Comparison of ENCODE assay signal across 8 mouse cellular contexts in the genomic region with DNA sequence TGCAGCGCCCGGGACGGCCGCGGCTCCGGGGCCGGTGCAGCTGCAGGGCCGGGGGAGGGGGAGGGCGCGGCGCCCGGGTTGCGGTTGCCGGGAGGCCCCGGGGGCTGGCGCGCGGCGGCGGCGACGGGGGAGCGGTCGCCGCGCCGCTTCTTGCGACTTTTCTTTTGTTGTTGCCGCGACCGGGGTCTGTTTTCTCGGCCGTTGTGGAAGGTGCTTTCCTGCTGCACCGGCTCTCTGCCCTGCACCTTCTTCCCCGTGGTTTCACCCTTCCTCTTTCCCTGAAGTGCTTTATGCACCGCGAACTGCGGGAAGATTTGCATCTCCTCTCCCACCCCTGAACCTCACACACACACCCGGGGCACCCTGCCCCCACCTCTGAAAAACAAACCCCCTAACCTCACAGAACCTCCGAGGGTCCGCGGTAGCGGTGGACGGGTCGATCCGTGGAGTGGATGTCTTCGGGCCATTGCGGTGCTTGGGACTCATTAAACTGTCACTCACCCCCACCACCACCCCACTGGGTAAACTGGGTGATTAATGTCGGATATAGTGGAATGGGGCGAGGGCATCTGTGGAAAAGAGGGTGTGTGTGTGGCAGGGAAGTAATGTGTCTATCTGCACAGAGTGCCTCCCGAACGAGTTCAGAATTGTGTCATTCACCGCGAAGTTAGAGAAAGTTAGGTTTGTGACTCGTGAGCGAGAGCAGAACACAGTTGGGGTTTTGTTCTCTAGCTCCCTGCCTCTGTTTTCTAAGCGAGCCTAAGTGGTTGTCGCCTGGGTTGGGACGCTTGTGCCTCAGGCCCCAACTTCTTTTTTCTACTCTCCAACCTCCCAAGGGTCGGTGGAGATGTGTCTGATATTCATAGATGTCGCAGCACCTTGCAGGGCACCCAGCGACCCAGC. TPM values are rescaled to one million over a fixed set of nuclear protein-coding genes. Genes with fewer than 3 reads are reported as not detected.
DNase-seq lines count a peak whose midpoint lies in the region; ATAC-seq lines count a peak whose summit lies in the region.

No protein-coding gene starts in this region.

- H3K27me3 ChIP-seq in embryonic facial prominence, embryonic 11.5 days (ENCODE audit: control insufficient read depth, insufficient read depth, low read length): no peaks in the 10 kb centered on the region
- no peaks in the 10 kb centered on the region for H3K27me3 ChIP-seq in limb, embryonic 11.5 days (ENCODE audit: control insufficient read depth, insufficient read depth, low read length)
- H3K27me3 ChIP-seq in midbrain, embryonic 12.5 days: no peaks in the 10 kb centered on the region
- H3K27me3 ChIP-seq in stomach, embryonic 16.5 days (ENCODE audit: control insufficient read depth, insufficient read depth, low read length): no peaks in the 10 kb centered on the region

- H3K36me3 ChIP-seq in embryonic facial prominence, embryonic 11.5 days (replicated peaks; ENCODE audit: control insufficient read depth, insufficient read depth, low read depth, low read length): no peaks in the 10 kb centered on the region
- peaks cover 3% of the 10 kb centered on the region; the same call in 1 of the 2 replicates for H3K36me3 ChIP-seq in limb, embryonic 11.5 days (ENCODE audit: control insufficient read depth, insufficient read depth, low read length)
- peaks cover 10% of the 10 kb centered on the region for H3K36me3 ChIP-seq in midbrain, embryonic 12.5 days
- H3K36me3 ChIP-seq in stomach, embryonic 16.5 days (ENCODE audit: control insufficient read depth, insufficient read depth, low read length): peaks cover 7% of the 10 kb centered on the region

- whole genome bisulfite sequencing in embryonic facial prominence, embryonic 11.5 days: under 1% methylated on average over 41 of the region's 62 CpGs
- WGBS in limb, embryonic 11.5 days: under 1% methylated on average over 46 of the region's 62 CpGs
- WGBS in midbrain, embryonic 12.5 days: 2% methylated on average over 54 of the region's 62 CpGs
- under 1% methylated on average over 53 of the region's 62 CpGs for WGBS in stomach, embryonic 16.5 days

- H3K4me1 ChIP-seq in embryonic facial prominence, embryonic 11.5 days (ENCODE audit: control insufficient read depth, insufficient read depth, low read length): peaks cover 12% of the 10 kb centered on the region
- peaks cover 25% of the 10 kb centered on the region for H3K4me1 ChIP-seq in limb, embryonic 11.5 days (ENCODE audit: control insufficient read depth, insufficient read depth, low read length)
- H3K4me1 ChIP-seq in midbrain, embryonic 12.5 days: peaks cover 47% of the 10 kb centered on the region
- H3K4me1 ChIP-seq in stomach, embryonic 16.5 days (ENCODE audit: control insufficient read depth, insufficient read depth, low read length): peaks cover 12% of the 10 kb centered on the region

- H3K4me3 ChIP-seq in embryonic facial prominence, embryonic 11.5 days (ENCODE audit: low read depth, low read length): peak overlapping the region; percentile 82
- H3K4me3 ChIP-seq in limb, embryonic 11.5 days (ENCODE audit: low read depth, low read length): peak overlapping the region; percentile 73
- peak overlapping the region; percentile 91 for H3K4me3 ChIP-seq in midbrain, embryonic 12.5 days
- peak overlapping the region; percentile 74 for H3K4me3 ChIP-seq in stomach, embryonic 16.5 days (replicated peaks; ENCODE audit: low read length)

- H3K4me2 ChIP-seq in embryonic facial prominence, embryonic 11.5 days (ENCODE audit: low read depth, low read length): peak overlapping the region; percentile 81
- H3K4me2 ChIP-seq in limb, embryonic 11.5 days (ENCODE audit: low read depth, severe bottlenecking): peak overlapping the region; percentile 84
- peak overlapping the region; percentile 70 for H3K4me2 ChIP-seq in midbrain, embryonic 12.5 days (replicated peaks)
- peak overlapping the region; percentile 77 for H3K4me2 ChIP-seq in stomach, embryonic 16.5 days (ENCODE audit: low read depth, low read length)

- peak overlapping the region; percentile 93 for H3K27ac ChIP-seq in embryonic facial prominence, embryonic 11.5 days (replicated peaks; ENCODE audit: low read depth, low read length)
- peak overlapping the region; percentile 97 for H3K27ac ChIP-seq in limb, embryonic 11.5 days (replicated peaks; ENCODE audit: low read depth, low read length)
- peak overlapping the region; percentile 100 for H3K27ac ChIP-seq in midbrain, embryonic 12.5 days (replicated peaks)
- peak overlapping the region; percentile 96 for H3K27ac ChIP-seq in stomach, embryonic 16.5 days (ENCODE audit: low read length)

- intact Hi-C loops in heart, postnatal 36 days (cut with DNase I): loop anchor here (5.0 to 10.0 kb wide), 3 partner anchors 89 to 628 kb away; a partner anchor contains a TSS
- intact Hi-C loops in left cerebral cortex, postnatal 14 days (cut with DNase I): loop anchor here (5.0 to 10.0 kb wide), 5 partner anchors 129 to 566 kb away; a partner anchor contains a TSS

- H3K9ac ChIP-seq in embryonic facial prominence, embryonic 11.5 days (replicated peaks; ENCODE audit: low read length): peak overlapping the region; percentile 90
- peak overlapping the region; percentile 89 for H3K9ac ChIP-seq in limb, embryonic 11.5 days (ENCODE audit: low read length)
- H3K9ac ChIP-seq in midbrain, embryonic 12.5 days (replicated peaks): peak overlapping the region; percentile 99
- peak overlapping the region; percentile 94 for H3K9ac ChIP-seq in stomach, embryonic 16.5 days (ENCODE audit: low read length)

- 0 out of 2 replicates have a peak, but pooled peaks have one; percentile 5 for ATAC-seq in embryonic facial prominence, embryonic 11.5 days (replicated peaks; ENCODE audit: insufficient number of reproducible peaks, low FRiP score, low TSS enrichment, low read depth)
- no peak for ATAC-seq in limb, embryonic 11.5 days (ENCODE audit: insufficient number of reproducible peaks, low FRiP score, low TSS enrichment, low read depth)
- ATAC-seq in midbrain, embryonic 12.5 days (ENCODE audit: low FRiP score, low read depth): no peak
- ATAC-seq in stomach, embryonic 16.5 days (ENCODE audit: insufficient read depth, low FRiP score): no peak

- no peaks in the 10 kb centered on the region for H3K9me3 ChIP-seq in embryonic facial prominence, embryonic 11.5 days (replicated peaks; ENCODE audit: control insufficient read depth, low read length)
- no peaks in the 10 kb centered on the region for H3K9me3 ChIP-seq in limb, embryonic 11.5 days (ENCODE audit: control insufficient read depth, low read length)
- no peaks in the 10 kb centered on the region for H3K9me3 ChIP-seq in midbrain, embryonic 12.5 days
- H3K9me3 ChIP-seq in stomach, embryonic 16.5 days (replicated peaks; ENCODE audit: control insufficient read depth, low read length): no peaks in the 10 kb centered on the region

- DNase-seq in CD4-positive, CD25-positive, alpha-beta regulatory T cell, adult 2 months (ENCODE audit: low read depth, low spot score): peak; percentile 65
- DNase-seq in T-cell, adult 2 months (ENCODE audit: low spot score): peak; percentile 40
- DNase-seq in embryonic facial prominence, embryonic 11.5 days (ENCODE audit: low spot score): peak; percentile 42
- DNase-seq in heart, postnatal 36 days: peak; percentile 28 to 47
- DNase-seq in limb, embryonic 11.5 days (ENCODE audit: low spot score): peak; percentile 60
- DNase-seq in left cerebral cortex, postnatal 14 days (ENCODE audit: low spot score in 2 of 2): no peak

RNA-seq across cellular contexts. Expression of a gene that starts 0.9 kb away (rescaled TPM):
- 3.7 and 6.6 TPM in 2 replicates for polyA plus RNA-seq in embryonic facial prominence, embryonic 11.5 days (2014; fragmentation: Nextera tagmentation; extraction: Ambion mirVana)
- 10 to 100 TPM; 44.5 to 44.6 TPM for total RNA-seq in heart, postnatal 36 days (2021)
- 1.6 and 2.0 TPM in 2 replicates for polyA plus RNA-seq in limb, embryonic 11.5 days (2014; fragmentation: Nextera tagmentation; extraction: Ambion mirVana)
- polyA plus RNA-seq in midbrain, embryonic 12.5 days (2016; fragmentation: Nextera tagmentation; extraction: Ambion mirVana): 11.7 and 11.9 TPM in 2 replicates
- polyA plus RNA-seq in stomach, embryonic 16.5 days (2015; fragmentation: Nextera tagmentation; extraction: Ambion mirVana): 1.6 and 2.0 TPM in 2 replicates
- 100 to 1,000 TPM; 397 to 428 TPM for total RNA-seq in left cerebral cortex, postnatal 14 days (2021)

Comparison
In these comparisons a context has a peak if more than half of its experiments do, and no peak if none do; other contexts are left out.
1. DNase-seq: peak in CD4-positive, CD25-positive, alpha-beta regulatory T cell, adult 2 months (single experiment), T-cell, adult 2 months (single experiment), embryonic facial prominence, embryonic 11.5 days (single experiment), heart, postnatal 36 days (2 of 2) and limb, embryonic 11.5 days (single experiment); none in left cerebral cortex, postnatal 14 days (0 of 2).
2. Peak in every context shown above with its lines, with median percentiles within 50 percentile points of each other: H3K27ac ChIP-seq, H3K4me2 ChIP-seq, H3K4me3 ChIP-seq and H3K9ac ChIP-seq.